Mouse (Mus musculus) ES-Bruce4 (cell line): ENCODE measurements around the gene Plekhg5. TPM values are rescaled to one million over a fixed set of nuclear protein-coding genes. Genes with fewer than 3 reads are reported as not detected.

Source experiments
- H3K27ac ChIP-seq: 2 replicates; pipeline ENCODE4 v1.5.1; 2012; ENCODE audit warnings: low read length, inconsistent platforms; ENCODE audit not compliant: insufficient read depth
- H3K27me3 ChIP-seq: 2 replicates; pipeline ENCODE4 v1.6.1; 2012; ENCODE audit warnings: mild to moderate bottlenecking, low read length, inconsistent platforms; ENCODE audit not compliant: control insufficient read depth, poor library complexity, insufficient read depth, severe bottlenecking
- H3K36me3 ChIP-seq: 2 replicates; pipeline ENCODE4 v1.6.1; 2012; ENCODE audit warnings: inconsistent platforms, mild to moderate bottlenecking, low read length, moderate library complexity; ENCODE audit not compliant: control insufficient read depth, poor library complexity, insufficient read depth, severe bottlenecking
- H3K4me1 ChIP-seq: one replicate; pipeline ENCODE4 v1.8.1; 2011; ENCODE audit warnings: low read length; ENCODE audit not compliant: control insufficient read depth, insufficient read depth
- H3K4me3 ChIP-seq: 2 replicates; pipeline ENCODE4 v1.5.1; 2011; ENCODE audit warnings: low read depth, mild to moderate bottlenecking, low read length
- H3K9ac ChIP-seq: 2 replicates; pipeline ENCODE4 v1.6.1; 2012; ENCODE audit warnings: low read depth, mild to moderate bottlenecking, inconsistent platforms; ENCODE audit not compliant: poor library complexity, severe bottlenecking
- H3K9me3 ChIP-seq: replicated peaks from 2 replicates; pipeline ENCODE4 v1.6.1; 2012; ENCODE audit warnings: mild to moderate bottlenecking, low read length, inconsistent platforms; ENCODE audit not compliant: control insufficient read depth, poor library complexity, insufficient read depth, severe bottlenecking
- CTCF ChIP-seq: IDR thresholded peaks from one replicate; pipeline ENCODE4 v1.8.1; 2011; ENCODE audit warnings: low read depth, low read length
- EP300 ChIP-seq: IDR thresholded peaks from 2 replicates; pipeline ENCODE4 v1.6.1; 2011; ENCODE audit warnings: low read depth, low read length; ENCODE audit not compliant: insufficient read depth
- POLR2A ChIP-seq: IDR thresholded peaks from one replicate; pipeline ENCODE4 v1.8.1; 2011; ENCODE audit warnings: low read length; ENCODE audit not compliant: insufficient read depth
- polyA plus RNA-seq: library from polyadenylated mRNA; stranded (reverse); fragments of >200 nt; gene quantifications from 2 replicates; pipeline ENCODE4 v1.2.4, GENCODE M21; 2011; ENCODE audit warnings: low read depth; ENCODE audit not compliant: missing spikeins, insufficient read depth, insufficient read length

Gene Plekhg5
- polyA plus RNA-seq, 1 experiment: 17.5 TPM

- H3K27me3 ChIP-seq: no peaks in the 10 kb centered on the region
- H3K36me3 ChIP-seq: no peaks in the 10 kb centered on the region
- no peaks in the 10 kb centered on the region for H3K4me1 ChIP-seq
- TF ChIP-seq EP300 (no peak), CTCF (no peak), POLR2A (no peak)
- no peak overlapping the region for H3K9ac ChIP-seq
- no peak overlapping the region for H3K4me3 ChIP-seq
- H3K9me3 ChIP-seq: no peaks in the 10 kb centered on the region
- no peak overlapping the region for H3K27ac ChIP-seq
Observed at GRCm38 (mm10) chr4:152117538-152117937, 45.2 kb downstream of the Plekhg5 start.

GRCm38 (mm10) chr4:152119396-152120292 is 47.3 kb downstream of the Plekhg5 start:
- no peak overlapping the region for H3K9ac ChIP-seq
- no peaks in the 10 kb centered on the region for H3K9me3 ChIP-seq
- H3K27me3 ChIP-seq: no peaks in the 10 kb centered on the region
- no peak overlapping the region for H3K27ac ChIP-seq
- TF ChIP-seq EP300 (no peak), CTCF (peak; percentile 77), POLR2A (no peak)
- peak overlapping the region; percentile 47 for H3K4me3 ChIP-seq
- no peaks in the 10 kb centered on the region for H3K36me3 ChIP-seq
- H3K4me1 ChIP-seq: no peaks in the 10 kb centered on the region

GRCm38 (mm10) chr4:152120311-152121182 is 48.2 kb downstream of the Plekhg5 start:
- Histone ChIP-seq H3K4me3 (peak overlapping the region; percentile 47), H3K9ac (no peak overlapping the region), H3K27ac (no peak overlapping the region), H3K36me3 (no peaks in the 10 kb centered on the region), H3K4me1 (no peaks in the 10 kb centered on the region), H3K9me3 (no peaks in the 10 kb centered on the region), H3K27me3 (no peaks in the 10 kb centered on the region)
- TF ChIP-seq POLR2A (no peak), EP300 (no peak), CTCF (no peak)

- Histone ChIP-seq H3K27me3 (no peaks in the 10 kb centered on the region), H3K27ac (no peak overlapping the region), H3K36me3 (no peaks in the 10 kb centered on the region), H3K4me3 (peak overlapping the region; percentile 47), H3K9ac (no peak overlapping the region), H3K4me1 (no peaks in the 10 kb centered on the region), H3K9me3 (no peaks in the 10 kb centered on the region)
- TF ChIP-seq CTCF (no peak), POLR2A (no peak), EP300 (no peak)
Observed at GRCm38 (mm10) chr4:152121183-152121505, 48.8 kb downstream of the Plekhg5 start.

- H3K4me1 ChIP-seq: peaks cover 3% of the 10 kb centered on the region
- no peak overlapping the region for H3K27ac ChIP-seq
- TF ChIP-seq CTCF (no peak), EP300 (no peak), POLR2A (no peak)
- no peak overlapping the region for H3K9ac ChIP-seq
- no peaks in the 10 kb centered on the region for H3K27me3 ChIP-seq
- H3K36me3 ChIP-seq: no peaks in the 10 kb centered on the region
- no peaks in the 10 kb centered on the region for H3K9me3 ChIP-seq
- no peak overlapping the region for H3K4me3 ChIP-seq
Observed at GRCm38 (mm10) chr4:152124361-152124961, 52.2 kb downstream of the Plekhg5 start.
